Mouse (Mus musculus) retina, postnatal 1 day (tissue): ENCODE data around the gene Slc7a4.
A peak's percentile ranks its signal among the peaks of the same experiment; 100 is the strongest.

Experiments used
- DNase-seq: peaks from one replicate; pipeline ENCODE4 v3.0.0-alpha.2; 2012

Slc7a4 gene

DNA sequence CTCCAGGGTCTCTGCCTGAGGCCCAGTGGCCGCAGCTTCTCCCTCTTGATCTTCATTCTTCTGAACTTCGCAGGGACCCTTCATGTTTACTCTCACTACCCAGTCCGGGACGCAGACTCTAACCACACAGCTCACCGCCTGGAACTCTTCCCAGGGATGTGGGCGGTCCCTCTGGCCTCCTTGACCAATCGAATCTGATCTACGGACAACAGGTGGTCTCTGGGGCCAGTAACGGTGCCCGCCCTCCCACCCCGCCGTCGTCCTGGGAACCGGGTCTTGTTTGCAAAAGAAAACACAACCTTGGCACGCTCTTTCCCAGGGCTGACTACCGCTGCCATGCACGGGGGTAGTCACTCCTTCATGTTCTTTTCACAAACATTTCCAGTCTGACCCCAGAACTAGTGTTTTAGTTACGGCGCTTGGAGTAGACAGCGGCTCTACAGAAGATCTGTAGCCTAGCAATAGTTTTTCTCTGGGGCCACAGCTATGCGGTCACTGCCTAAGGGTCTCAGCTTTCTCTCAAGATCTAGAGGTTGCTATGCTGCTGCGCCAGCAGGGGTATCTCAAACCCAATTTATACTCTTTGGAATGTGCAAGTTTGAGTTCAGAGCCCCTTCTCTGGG is 21.8 kb downstream of the Slc7a4 start, which contains the start of gene Lrrc74b:
Lrrc74b (minus strand) TSS at position 120 of the 623 bp plus-strand sequence.
- peak; percentile 90 for DNase-seq

DNA sequence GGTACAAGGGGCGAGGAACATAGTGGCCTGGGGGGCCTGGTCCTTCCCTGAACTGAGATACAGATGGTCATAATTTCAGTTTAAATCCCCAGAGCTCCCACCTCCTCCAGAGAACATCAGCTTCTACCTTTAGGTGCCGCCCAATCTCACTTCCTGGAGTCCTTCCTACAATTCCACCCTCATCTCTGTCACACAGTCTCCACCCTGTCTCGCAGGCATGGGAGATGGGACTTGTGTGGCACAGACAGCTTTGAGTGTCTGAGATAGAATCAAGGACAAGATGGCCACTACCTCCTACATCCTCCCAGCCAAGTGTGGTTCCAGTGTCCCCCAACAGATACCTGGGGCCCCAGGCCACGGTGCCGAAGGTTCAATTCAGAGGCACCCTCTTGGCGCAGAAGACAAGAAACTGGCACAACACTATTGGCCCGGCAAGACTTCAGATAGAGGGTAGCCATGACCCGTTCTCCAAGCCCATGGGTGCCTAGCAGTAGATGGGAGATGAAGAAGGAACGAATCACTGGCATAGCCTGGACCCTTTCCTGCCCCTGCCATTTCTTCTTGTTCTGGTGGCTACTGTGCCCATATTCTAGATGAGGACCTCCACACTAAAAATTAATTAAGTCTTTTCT is 23.5 kb downstream of the Slc7a4 start:
- no peak for DNase-seq

DNA sequence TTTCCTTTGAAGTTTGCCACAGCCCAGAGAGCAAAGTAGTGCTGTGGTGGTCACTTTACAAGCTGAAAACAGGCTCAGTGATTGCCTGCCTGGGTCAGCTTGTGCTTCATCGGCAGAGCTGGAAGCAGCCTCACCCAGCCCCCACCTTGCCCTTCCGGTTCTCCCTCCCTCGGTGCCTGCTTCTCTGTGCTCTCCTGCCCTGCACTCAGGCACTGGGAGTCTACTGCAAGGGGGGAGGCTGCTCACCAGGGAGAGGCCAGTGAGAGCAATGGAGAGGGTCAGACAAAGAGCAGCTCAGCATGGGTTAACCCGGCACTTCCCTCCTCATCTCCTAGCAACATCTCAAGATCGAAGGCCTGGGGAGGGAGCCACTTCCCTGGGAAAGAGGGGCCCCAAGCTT is 24.2 kb downstream of the Slc7a4 start:
- peak; percentile 21 for DNase-seq

DNA sequence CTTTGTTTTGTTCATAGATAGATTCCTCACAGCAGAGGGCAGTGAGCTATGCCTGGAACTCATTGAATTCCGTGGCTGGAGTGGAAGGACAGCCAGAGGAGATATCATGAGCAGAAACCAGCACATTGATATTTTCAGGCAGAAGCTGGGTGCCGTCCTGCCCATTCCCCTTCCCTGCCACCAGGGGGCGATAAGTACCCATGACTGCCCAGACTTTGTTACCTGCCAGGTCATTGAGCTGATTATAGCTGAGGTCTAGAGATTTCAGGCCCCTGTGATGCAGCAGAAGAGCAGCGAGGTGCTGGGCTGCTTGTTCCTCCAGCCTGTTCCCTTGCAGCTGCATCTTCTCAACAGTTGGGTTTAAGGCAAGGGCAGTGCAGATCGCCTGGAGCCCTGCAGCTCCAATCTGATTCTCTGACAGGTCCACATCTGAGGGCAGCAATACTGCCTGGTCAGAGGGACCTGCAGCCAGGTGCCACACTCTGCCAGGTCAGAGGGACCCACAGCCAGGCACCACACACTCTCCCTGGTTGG is 25.0 kb downstream of the Slc7a4 start:
- DNase-seq: peak; percentile 83

DNA sequence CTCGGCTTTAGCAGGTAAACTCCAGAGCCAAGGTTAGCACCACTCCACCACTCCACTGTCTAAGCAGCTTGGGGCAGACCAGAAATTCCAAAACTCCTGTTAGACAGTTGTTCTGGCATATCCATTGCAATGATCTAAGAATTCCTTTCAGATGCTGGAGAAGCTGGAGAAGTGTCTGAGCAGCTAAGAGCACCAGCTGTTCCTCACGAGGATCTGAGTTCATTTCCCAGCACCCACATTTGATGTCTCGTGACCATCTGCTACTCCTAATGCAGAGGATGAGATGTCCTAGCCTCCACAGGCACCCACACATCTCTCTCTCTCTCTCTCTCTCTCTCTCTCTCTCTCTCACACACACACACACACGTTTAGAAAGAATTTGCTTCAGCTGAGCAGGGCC is 26.1 kb downstream of the Slc7a4 start:
- no peak for DNase-seq

DNA sequence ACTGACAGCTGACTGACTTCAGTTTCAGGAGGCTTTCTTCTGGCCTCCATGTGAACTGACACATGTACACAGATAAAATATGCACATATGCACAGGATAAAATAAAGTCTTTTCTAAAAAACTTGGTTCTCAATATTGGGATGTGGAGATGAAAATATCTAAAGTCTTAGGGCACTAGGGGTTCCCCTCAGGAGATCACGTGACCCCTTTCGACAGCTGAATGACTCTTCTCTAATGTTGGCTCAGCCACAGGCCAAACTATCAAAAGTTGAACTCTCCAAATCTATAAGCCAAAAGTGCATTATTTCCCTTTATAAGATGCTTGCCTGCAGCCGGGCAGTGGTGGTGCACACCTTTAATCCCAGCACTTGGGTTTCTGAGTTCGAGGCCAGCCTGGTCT is 26.8 kb downstream of the Slc7a4 start:
- DNase-seq: no peak

DNA sequence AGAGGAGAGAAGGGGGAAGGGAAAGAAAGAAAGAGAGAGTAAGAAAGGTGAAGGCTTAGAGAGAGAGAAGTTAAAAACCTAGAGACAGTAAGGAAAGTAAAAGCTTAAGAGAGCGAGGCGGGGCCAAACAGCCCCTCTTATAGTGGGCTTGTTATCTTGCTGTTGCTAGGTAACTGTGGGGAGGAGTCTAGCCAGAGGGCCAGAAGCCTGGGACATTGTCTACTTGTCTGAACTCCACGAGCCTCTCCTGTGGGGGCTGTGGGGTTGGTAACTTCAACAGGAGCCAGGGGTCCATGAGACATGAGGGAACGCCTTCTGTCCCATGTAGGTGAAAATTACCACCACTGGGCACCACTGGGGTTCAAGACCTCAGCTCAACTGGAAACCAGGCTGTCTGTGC is 28.3 kb downstream of the Slc7a4 start:
- peak; percentile 68 for DNase-seq

DNA sequence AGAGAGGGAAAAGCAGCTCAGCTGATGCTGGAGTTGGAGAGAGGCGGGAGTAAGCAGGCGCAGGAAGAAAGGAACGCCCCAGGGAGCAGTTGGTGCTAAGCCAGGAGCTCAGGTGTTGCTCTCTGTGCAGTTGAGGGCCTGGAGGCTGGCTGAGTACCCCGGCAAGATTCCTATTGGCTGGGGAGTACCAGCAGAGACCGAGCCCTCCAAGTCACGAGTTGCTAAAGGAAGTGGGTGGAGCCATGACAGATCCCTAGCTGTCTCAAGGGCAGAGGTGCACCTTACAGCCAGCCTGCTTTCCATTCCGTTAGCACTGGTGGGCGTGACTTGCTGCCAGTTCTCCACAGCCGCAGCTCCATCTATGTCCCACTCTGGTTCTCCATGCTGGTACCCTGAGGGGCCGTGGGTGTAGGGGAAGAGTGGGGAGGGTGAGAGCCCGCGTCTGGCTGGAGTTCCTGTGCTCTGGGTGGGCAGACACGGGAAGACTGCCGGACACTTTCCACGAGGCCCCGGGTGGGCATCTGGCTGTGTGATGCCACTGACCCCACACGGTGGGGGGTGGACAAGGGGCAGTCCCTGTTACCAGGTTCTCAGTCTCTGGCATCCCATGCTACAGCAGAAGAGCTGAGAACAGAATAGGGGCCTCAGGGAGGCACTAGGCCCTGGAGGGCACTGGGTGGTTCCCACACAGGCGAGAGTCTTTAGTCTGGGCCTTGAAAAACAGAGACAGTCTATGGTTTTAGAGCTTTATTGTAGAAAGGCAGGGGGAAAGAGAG is 28.9 kb downstream of the Slc7a4 start:
- peak; percentile 73 for DNase-seq

DNA sequence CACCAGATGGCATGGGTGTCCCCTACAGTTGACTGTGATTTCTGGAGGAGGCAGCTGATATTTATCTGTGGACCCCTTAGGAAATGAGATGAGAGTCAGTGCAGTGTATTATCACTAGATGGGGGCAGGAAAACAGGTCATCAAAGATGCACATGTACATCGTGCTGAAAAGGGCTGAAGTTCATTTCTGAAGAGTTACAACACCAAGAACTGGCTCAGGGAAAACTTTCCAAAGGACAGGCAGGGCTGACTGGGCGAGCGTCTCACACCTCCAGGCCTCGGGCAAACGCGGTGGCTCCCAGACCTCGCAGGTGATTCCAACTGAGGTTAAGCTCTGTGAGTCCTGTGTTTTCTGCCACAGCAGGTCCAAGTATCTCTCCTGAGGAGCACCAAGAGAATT is 30.2 kb downstream of the Slc7a4 start:
- DNase-seq: no peak

DNA sequence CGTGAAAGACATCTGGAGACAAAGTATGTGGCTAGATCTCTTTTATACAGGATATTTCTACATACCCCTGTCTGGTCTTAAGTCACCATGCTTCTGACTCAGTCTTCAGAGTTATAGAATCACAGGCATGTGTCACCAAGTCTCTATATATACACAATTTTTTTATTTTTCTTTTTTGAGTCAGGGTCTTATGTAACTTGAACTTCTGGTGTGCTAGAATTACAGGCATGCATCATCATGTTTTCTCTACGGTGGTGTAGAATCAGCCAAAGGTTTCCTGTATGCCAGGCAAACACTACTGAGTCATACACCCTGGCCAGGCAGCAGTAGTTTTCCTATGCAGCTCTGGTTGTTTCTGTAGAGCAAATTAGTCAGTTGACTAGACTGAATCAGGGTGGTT is 40.4 kb downstream of the Slc7a4 start:
- no peak for DNase-seq

DNA sequence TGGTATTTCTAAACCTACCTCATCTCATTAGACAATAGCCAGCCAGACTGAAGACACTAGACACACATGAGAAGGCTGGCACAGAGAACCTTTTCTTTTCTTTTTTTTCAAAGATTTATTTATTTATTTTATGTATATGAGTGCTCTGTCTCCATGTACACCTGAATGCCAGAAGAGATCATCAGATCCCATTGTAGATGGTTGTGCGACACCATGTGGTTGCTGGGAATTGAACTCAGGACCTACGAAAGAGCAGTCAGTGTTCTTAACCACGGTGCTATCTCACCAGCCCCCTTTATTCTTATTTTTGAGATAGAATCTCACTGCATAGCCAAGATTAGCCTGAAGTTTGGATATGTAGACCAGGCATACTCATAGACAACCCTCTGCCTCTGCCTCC is 46.4 kb downstream of the Slc7a4 start:
- DNase-seq: no peak

DNA sequence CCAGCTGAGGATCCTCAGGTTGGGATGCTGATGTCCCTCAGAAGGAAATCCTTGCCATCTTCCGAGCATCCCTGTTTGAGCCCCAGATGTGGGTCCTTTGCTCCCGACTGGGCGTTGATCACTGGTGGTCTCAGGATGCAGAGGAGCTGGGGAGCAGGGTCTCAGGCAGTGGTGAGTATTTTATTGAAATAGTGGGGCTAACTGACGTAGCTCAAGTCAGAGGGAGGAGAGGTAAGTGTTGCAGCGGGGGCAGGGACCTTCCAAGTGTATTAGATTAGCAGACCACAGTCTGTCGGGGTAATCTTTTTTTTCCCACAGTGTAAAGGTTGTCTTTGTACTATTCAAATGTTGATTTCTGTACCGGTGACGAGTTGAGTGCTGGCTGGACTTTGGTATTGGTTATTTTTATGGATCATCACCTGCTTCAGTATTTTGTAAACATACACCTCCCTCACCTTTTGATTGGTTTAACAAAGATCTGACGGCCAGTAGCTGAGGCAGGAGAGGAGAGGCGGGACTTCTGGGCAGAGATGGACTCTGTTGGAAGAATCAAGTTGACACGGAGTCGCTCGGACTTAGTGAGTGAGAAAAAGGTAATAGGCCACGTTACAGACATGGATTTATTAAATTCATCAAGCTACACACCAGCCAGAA is 50.2 kb downstream of the Slc7a4 start:
- DNase-seq: no peak

DNA sequence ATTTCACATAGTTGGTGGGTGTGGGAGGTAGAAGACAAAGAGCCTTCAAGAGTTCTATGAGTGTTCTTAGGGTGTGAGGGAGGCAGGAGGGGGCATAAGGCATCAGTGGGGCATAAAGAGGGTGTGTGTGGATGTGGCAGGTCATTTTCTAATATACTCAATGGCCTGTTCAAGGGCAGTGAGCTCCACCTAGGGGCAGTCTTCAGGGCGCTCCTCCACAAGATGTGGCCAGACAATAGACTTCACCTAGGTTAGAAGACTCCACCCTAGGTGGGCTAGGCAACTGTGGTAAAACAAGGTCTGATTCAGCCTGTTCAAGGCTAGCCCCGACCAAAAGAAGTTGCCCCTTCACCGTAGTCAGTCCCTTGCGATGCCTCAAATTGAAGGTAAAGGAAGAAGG is 50.7 kb downstream of the Slc7a4 start:
- peak; percentile 38 for DNase-seq

DNA sequence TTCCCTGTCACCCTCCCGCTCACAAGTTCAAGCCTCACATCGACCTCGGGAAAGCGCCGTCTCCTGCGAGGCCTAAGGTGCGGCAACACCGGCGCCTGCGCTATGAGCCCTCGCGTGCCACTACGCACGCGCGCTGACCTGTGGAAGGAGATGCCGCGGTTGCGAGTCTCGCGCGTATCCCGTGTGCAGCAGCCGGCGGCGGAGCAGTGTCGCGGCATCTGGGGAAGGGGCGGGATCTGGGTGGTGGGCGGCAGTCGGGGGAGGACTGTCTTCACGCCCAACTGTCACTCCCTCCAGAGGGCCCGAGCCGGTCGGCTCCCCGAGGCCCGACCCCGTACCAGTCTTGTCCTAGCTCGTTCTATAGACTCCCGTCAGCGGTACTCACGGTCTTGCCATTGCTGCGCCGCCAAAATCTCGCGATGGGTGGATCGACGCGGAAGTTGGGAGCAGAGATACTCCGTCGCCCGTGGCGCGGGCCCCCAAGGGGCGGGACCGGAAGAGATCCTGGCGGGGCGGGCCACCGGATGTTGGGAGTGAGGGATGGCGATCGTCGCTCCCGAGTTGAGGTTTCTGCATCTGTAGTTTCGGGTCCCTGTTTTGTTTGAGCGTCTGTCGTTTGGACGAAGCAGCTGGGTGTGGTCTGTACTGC is 52.2 kb downstream of the Slc7a4 start, which contains the start of gene Thap7:
Thap7 (minus strand) TSS at position 497 of the 649 bp plus-strand sequence.
- peak; percentile 98 for DNase-seq

DNA sequence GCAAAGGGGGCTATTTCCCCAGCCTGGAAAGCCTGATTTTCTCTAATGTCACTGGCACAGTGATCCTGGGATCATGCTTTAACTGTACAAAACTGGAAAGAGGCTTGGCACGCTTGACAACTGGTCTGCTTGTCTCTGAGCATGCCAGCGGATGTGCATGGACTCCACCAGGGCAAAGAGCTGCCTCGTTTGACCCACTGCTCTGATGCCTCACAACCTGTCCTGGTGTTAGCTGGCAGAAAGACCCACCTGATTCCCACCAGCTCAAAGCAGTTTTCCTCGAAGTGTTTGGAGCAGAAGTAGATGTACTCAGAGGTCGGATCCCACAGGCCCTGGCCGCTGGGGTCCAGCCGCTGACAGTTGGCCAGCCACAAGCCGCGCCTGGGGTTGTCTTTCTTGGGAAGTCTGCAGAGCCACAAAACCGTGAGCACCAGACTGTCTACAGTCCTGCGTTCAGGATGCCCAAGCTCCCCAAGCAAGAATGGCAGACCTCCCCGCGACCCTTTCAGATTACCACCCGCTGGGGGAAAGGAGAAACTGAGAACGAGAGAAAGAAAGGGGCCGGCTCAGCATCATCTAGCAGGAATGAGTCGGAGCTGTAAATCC is 52.9 kb downstream of the Slc7a4 start:
- no peak for DNase-seq

DNA sequence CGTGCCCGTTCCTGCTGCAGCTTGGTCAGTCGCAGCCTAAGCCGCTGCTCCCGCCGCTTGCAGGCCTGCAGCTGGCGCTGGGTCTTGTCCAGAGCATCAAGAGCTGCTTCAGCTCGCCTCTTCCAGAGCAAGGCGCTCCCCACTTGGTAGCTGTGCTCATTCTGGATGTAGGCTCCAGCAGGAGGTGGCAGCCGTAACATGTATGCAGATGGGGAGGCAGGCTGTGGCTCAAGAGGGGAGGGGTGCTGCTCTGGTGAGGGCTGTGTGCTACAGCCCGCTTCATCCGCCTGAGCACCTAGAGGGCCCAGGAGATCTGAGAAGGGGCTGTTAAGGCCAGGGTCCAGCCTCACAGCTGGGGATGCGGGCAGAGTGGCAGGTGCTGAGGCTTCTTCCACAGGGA is 54.7 kb downstream of the Slc7a4 start:
- DNase-seq: no peak

DNA sequence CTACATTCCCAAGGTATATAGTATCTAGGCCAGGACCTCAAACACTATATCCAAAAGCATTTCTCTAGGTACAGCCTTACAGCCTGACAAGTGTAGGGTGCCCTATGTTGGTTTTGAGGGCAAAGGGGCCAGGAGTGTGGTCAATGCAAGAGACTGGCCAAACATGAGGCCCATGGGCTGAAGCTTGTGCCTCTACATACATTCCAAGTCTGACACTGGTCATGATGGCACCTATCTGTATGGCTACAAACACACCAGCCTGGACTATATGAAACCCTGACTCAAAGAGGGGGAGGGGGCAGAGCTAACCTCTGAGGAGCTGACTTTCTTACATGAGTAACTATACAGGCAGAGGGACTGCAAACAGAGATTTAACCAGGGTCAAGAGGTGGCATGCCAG is 55.4 kb downstream of the Slc7a4 start:
- no peak for DNase-seq

DNA sequence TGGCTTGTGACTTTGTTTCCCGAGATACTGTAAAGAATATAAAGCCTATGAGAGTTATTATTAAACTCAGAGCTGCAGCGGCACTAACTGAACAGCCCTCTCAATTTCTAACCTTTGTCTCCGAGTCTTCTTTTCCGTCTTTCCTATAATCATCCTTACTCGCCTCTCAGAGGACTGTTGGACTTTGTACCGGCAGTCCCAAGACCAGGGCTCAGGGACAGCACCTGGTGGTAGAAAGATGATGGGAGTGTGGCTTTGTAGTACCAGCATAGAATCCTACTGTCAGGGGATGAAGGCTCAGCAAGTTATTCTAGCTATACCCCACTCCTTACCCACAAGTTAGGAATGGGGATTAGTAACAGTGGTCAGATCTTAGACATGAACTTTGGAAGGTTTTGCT is 56.8 kb downstream of the Slc7a4 start:
- no peak for DNase-seq

DNA sequence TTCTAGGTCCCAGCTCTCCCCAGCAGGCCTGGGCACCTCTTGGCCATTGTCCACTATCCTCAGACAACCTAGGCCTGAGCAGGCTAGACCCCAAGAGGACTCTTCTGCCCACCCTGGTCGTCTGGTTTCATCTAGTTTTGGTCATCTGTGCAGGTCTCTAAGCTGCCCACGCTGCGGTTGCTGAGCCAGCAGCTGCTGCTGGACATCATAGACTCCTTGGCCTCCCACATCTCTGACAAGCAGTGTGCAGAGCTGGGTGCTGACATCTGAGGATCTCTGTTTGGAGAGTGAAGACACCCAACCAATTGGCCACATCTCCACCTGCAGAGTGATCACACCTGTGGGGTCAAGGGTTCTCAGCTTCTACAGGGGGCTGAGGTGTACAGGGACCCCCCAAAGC is 57.5 kb downstream of the Slc7a4 start:
- DNase-seq: no peak

DNA sequence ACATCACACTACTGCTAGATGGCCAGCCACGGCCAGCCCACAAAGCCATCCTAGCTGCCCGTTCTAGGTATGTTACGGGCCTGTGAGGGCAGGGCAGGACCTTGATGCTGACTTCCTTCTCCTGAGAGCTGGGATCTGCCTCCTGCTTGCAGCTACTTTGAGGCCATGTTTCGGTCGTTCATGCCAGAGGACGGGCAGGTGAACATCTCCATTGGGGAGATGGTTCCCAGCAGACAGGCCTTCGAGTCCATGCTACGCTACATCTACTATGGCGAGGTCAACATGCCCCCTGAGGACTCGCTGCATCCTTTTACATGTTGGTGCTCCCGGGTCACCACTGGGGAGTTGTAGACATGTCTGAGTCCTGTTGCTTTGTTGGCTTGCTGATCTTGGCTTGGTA is 58.9 kb downstream of the Slc7a4 start:
- no peak for DNase-seq
